Mouse (Mus musculus) neural tube, embryonic 12.5 days (tissue): ENCODE results near the gene Rora. TPM values are rescaled to one million over a fixed set of nuclear protein-coding genes. Genes with fewer than 3 reads are reported as not detected.

ENCODE experiments used
- ATAC-seq: fragments of 200-750 bp; cut with Nextera tagmentation; 2 replicates; pipeline ENCODE4 v1.8.0; 2017; ENCODE audit warnings: low read depth, mild to moderate bottlenecking, moderate TSS enrichment, moderate library complexity; ENCODE audit not compliant: low FRiP score
- H3K27ac ChIP-seq: fragments of 300-500 bp; sonication (generic); 2 replicates; pipeline ENCODE4 v1.5.1; 2016
- H3K27me3 ChIP-seq: fragments of 300-500 bp; sonication (generic); replicated peaks from 2 replicates; pipeline ENCODE4 v1.6.1; 2016; ENCODE audit warnings: mild to moderate bottlenecking
- H3K36me3 ChIP-seq: fragments of 300-500 bp; sonication (generic); 2 replicates; pipeline ENCODE4 v1.6.1; 2016; ENCODE audit warnings: mild to moderate bottlenecking
- H3K4me1 ChIP-seq: fragments of 300-500 bp; sonication (generic); 2 replicates; pipeline ENCODE4 v1.6.1; 2016
- H3K4me2 ChIP-seq: fragments of 300-500 bp; sonication (generic); replicated peaks from 2 replicates; pipeline ENCODE4 v1.6.1; 2016; ENCODE audit warnings: mild to moderate bottlenecking
- H3K4me3 ChIP-seq: fragments of 300-500 bp; sonication (generic); 2 replicates; pipeline ENCODE4 v1.5.1; 2016
- H3K9ac ChIP-seq: fragments of 300-500 bp; sonication (generic); 2 replicates; pipeline ENCODE4 v1.6.1; 2016; ENCODE audit warnings: mild to moderate bottlenecking
- H3K9me3 ChIP-seq: fragments of 300-500 bp; sonication (generic); 2 replicates; pipeline ENCODE4 v1.6.1; 2016; ENCODE audit warnings: mild to moderate bottlenecking
- WGBS: fragments of 180-500 bp; shearing (Covaris S2); methylation state at CpG from one replicate; pipeline ENCODE4 v1.1.7; 2016; 5-methylcytosine and 5-hydroxymethylcytosine counted together
- polyA plus RNA-seq: library from polyadenylated mRNA; unstranded; fragments of >200 nt; fragmentation: Nextera tagmentation; extraction: Ambion mirVana; gene quantifications from 2 replicates; pipeline ENCODE4 v1.2.1, GENCODE M21; 2016

Rora gene
- polyA plus RNA-seq, 1 experiment from 2014 or later, result 5.3 TPM

DNA sequence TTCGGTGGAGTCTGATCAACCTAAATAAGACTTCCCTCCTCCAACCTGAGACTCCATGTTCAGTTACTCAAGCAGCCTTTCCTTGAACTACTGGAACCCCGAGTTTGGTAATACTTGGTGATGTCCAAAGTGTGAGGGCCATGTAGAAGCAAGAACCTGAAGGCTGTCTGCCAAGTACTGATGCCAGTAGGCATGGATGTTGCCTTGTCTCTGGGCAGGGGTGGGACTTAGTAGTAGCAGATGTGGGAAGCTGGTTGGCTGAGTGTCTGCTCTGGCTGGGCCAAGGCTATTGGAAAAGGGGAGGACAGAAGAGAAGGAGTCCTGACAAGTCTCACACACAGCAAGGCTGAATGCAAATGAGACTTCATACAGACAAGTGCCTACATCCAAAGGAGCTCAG, 154.1 kb downstream of the Rora start:
- no peaks in the 10 kb centered on the region for H3K9me3 ChIP-seq
- 88% methylated on average over 2 of the region's 2 CpGs for WGBS
- H3K9ac ChIP-seq, result no peak overlapping the region
- no peaks in the 10 kb centered on the region for H3K27me3 ChIP-seq
- H3K27ac ChIP-seq, result no peak overlapping the region
- no peak for ATAC-seq
- H3K36me3 ChIP-seq, result no peaks in the 10 kb centered on the region
- H3K4me3 ChIP-seq, result no peak overlapping the region
- H3K4me2 ChIP-seq, result no peak overlapping the region
- H3K4me1 ChIP-seq, result 0 out of 2 replicates have a peak, but pooled peaks cover 4% of the 10 kb centered on the region

- no peak overlapping the region for H3K27ac ChIP-seq
- WGBS, result 86% methylated on average over 5 of the region's 5 CpGs
- 0 out of 2 replicates have a peak, but pooled peaks cover 4% of the 10 kb centered on the region for H3K4me1 ChIP-seq
- no peak overlapping the region for H3K4me2 ChIP-seq
- no peaks in the 10 kb centered on the region for H3K27me3 ChIP-seq
- no peak overlapping the region for H3K9ac ChIP-seq
- ATAC-seq, result no peak
- no peak overlapping the region for H3K4me3 ChIP-seq
- H3K36me3 ChIP-seq, result no peaks in the 10 kb centered on the region
- no peaks in the 10 kb centered on the region for H3K9me3 ChIP-seq
Observed at GRCm38 (mm10) chr9:68809536-68809935, 155.9 kb downstream of the Rora start.

- Histone ChIP-seq H3K9ac (no peak overlapping the region), H3K27me3 (no peaks in the 10 kb centered on the region), H3K4me2 (no peak overlapping the region), H3K27ac (no peak overlapping the region), H3K4me1 (no peaks in the 10 kb centered on the region), H3K9me3 (no peaks in the 10 kb centered on the region), H3K36me3 (no peaks in the 10 kb centered on the region), H3K4me3 (no peak overlapping the region)
- ATAC-seq, result no peak
- 93% methylated on average over 1 of the region's 1 CpGs for WGBS
Observed at GRCm38 (mm10) chr9:68814723-68815122, 161.1 kb downstream of the Rora start.

DNA sequence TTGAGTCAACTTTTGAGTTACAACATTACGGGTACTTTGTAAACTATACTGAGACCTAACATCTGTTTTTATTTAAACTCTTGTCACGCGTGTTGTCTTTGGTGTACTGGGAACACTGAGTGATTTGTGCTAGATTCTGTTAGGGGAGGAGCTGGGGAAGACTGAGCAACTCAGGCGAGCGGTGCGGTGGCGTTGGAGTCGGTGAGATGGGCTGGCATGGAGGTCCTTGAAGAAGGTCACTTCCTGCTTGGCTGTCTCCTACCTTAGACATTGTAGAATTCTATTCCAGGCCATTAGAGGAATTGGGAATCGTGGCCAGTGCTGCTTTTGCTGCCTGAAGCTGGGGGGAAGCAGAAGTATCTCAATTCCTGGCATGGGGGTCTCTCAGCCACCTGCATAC, 162.3 kb downstream of the Rora start:
- Histone ChIP-seq H3K36me3 (no peaks in the 10 kb centered on the region), H3K4me3 (no peak overlapping the region), H3K4me2 (no peak overlapping the region), H3K27ac (no peak overlapping the region), H3K4me1 (no peaks in the 10 kb centered on the region), H3K9me3 (no peaks in the 10 kb centered on the region), H3K9ac (no peak overlapping the region), H3K27me3 (no peaks in the 10 kb centered on the region)
- no peak for ATAC-seq
- 85% methylated on average over 9 of the region's 9 CpGs for WGBS

DNA sequence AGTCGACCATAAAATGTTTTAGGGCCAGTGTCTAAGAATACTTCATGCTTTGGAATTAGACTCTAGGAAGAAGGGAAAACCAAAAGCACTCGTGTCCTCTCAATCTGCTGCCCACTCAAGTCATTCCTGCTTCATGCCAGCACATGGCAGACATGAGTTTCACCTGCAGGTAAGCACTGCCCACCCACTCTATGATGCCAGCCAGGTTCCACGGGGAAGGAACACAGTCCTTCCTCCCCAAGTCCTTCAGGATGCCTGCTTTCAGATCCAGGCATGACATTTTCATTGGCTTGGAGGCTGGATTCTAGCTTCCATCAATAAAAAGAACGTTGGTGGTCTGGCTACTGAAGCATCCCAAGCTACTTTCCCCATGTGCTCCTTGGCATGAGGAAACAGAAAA, 166.4 kb downstream of the Rora start:
- H3K27ac ChIP-seq, result no peak overlapping the region
- no peaks in the 10 kb centered on the region for H3K9me3 ChIP-seq
- WGBS, result 82% methylated on average over 4 of the region's 4 CpGs
- no peaks in the 10 kb centered on the region for H3K27me3 ChIP-seq
- no peak overlapping the region for H3K4me3 ChIP-seq
- no peaks in the 10 kb centered on the region for H3K4me1 ChIP-seq
- no peak for ATAC-seq
- no peak overlapping the region for H3K4me2 ChIP-seq
- no peak overlapping the region for H3K9ac ChIP-seq
- no peaks in the 10 kb centered on the region for H3K36me3 ChIP-seq

- ATAC-seq, result no peak
- no peak overlapping the region for H3K9ac ChIP-seq
- no peak overlapping the region for H3K4me3 ChIP-seq
Observed at GRCm38 (mm10) chr9:68820478-68820877, 166.9 kb downstream of the Rora start.

DNA sequence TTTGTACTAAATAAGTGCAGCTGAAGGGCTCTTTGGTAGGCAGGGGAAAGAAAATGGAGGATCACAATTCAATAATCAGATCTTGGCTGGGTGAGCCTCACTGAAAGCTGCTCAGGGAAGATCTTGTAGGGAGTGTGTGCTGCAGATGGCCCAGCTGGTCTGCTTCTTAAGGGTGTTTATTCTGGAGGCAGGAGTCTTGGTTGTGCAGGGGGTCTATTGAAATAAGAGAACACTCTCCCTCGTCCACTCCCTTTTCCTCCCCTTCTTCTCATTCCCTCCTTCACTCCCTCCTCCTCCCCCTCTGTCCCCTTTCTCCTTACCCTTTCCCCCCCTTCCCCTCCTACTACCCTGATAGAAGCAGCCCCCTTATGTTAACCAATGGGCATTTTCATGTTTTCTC, 167.8 kb downstream of the Rora start:
- no peak for ATAC-seq
- no peaks in the 10 kb centered on the region for H3K36me3 ChIP-seq
- no peaks in the 10 kb centered on the region for H3K9me3 ChIP-seq
- H3K4me3 ChIP-seq, result no peak overlapping the region
- no peak overlapping the region for H3K4me2 ChIP-seq
- no peaks in the 10 kb centered on the region for H3K27me3 ChIP-seq
- H3K4me1 ChIP-seq, result no peaks in the 10 kb centered on the region
- no peak overlapping the region for H3K9ac ChIP-seq
- no peak overlapping the region for H3K27ac ChIP-seq
- 30% methylated on average over 1 of the region's 1 CpGs for WGBS

More at GRCm38 (mm10) chr9:68820478-68820877, 166.9 kb downstream of the Rora start:
- Histone ChIP-seq H3K4me1 (no peaks in the 10 kb centered on the region), H3K9me3 (no peaks in the 10 kb centered on the region), H3K27me3 (no peaks in the 10 kb centered on the region), H3K36me3 (no peaks in the 10 kb centered on the region), H3K27ac (no peak overlapping the region), H3K4me2 (no peak overlapping the region)

- Histone ChIP-seq H3K4me1 (no peaks in the 10 kb centered on the region), H3K36me3 (no peaks in the 10 kb centered on the region), H3K9me3 (no peaks in the 10 kb centered on the region), H3K27ac (no peak overlapping the region), H3K9ac (no peak overlapping the region), H3K4me2 (no peak overlapping the region), H3K4me3 (no peak overlapping the region), H3K27me3 (no peaks in the 10 kb centered on the region)
- ATAC-seq, result no peak
- 97% methylated on average over 5 of the region's 5 CpGs for WGBS
Observed at GRCm38 (mm10) chr9:68823292-68823691, 169.7 kb downstream of the Rora start.

GRCm38 (mm10) chr9:68825107-68825506, 171.5 kb downstream of the Rora start:
- no peaks in the 10 kb centered on the region for H3K9me3 ChIP-seq
- H3K4me3 ChIP-seq, result no peak overlapping the region
- no peak overlapping the region for H3K4me2 ChIP-seq
- 75% methylated on average over 4 of the region's 4 CpGs for WGBS
- H3K9ac ChIP-seq, result no peak overlapping the region
- H3K36me3 ChIP-seq, result no peaks in the 10 kb centered on the region
- ATAC-seq, result no peak
- no peaks in the 10 kb centered on the region for H3K27me3 ChIP-seq
- no peaks in the 10 kb centered on the region for H3K4me1 ChIP-seq
- H3K27ac ChIP-seq, result no peak overlapping the region

DNA sequence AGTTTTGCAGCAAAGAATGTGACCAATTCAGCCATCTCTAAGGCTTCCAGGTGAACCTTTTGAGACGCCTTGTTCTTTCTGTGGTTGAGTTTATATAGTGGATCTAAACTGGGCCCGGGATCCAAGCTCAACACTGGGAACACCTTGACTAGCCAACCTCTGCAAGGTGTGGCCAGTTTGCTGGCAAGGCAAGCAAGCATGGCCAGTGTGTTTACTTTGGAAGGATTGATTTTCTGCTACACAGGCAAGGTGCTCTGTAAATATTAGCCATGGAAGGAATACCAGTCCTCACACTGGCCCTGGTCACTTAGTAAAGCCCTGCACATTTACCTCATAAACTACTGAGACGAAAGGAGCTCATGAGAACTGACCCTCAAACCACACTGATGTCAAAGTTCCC, 172.3 kb downstream of the Rora start:
- Histone ChIP-seq H3K4me3 (no peak overlapping the region), H3K36me3 (no peaks in the 10 kb centered on the region), H3K9ac (no peak overlapping the region), H3K4me1 (no peaks in the 10 kb centered on the region), H3K9me3 (no peaks in the 10 kb centered on the region), H3K27ac (no peak overlapping the region), H3K4me2 (no peak overlapping the region), H3K27me3 (no peaks in the 10 kb centered on the region)
- 88% methylated on average over 3 of the region's 3 CpGs for WGBS
- no peak for ATAC-seq

- Histone ChIP-seq H3K36me3 (no peaks in the 10 kb centered on the region), H3K27me3 (no peaks in the 10 kb centered on the region), H3K27ac (no peak overlapping the region), H3K9ac (no peak overlapping the region), H3K4me3 (no peak overlapping the region), H3K9me3 (no peaks in the 10 kb centered on the region), H3K4me1 (no peaks in the 10 kb centered on the region), H3K4me2 (no peak overlapping the region)
- WGBS, result 75% methylated on average over 3 of the region's 3 CpGs
- ATAC-seq, result no peak
Observed at GRCm38 (mm10) chr9:68827441-68827840, 173.9 kb downstream of the Rora start.

- no peaks in the 10 kb centered on the region for H3K4me1 ChIP-seq
- no peak overlapping the region for H3K27ac ChIP-seq
- no peak for ATAC-seq
- H3K4me3 ChIP-seq, result no peak overlapping the region
- no peak overlapping the region for H3K4me2 ChIP-seq
- no peak overlapping the region for H3K9ac ChIP-seq
- no peaks in the 10 kb centered on the region for H3K27me3 ChIP-seq
- no peaks in the 10 kb centered on the region for H3K36me3 ChIP-seq
- no peaks in the 10 kb centered on the region for H3K9me3 ChIP-seq
- 73% methylated on average over 4 of the region's 4 CpGs for WGBS
Observed at GRCm38 (mm10) chr9:68829903-68830302, 176.3 kb downstream of the Rora start.

DNA sequence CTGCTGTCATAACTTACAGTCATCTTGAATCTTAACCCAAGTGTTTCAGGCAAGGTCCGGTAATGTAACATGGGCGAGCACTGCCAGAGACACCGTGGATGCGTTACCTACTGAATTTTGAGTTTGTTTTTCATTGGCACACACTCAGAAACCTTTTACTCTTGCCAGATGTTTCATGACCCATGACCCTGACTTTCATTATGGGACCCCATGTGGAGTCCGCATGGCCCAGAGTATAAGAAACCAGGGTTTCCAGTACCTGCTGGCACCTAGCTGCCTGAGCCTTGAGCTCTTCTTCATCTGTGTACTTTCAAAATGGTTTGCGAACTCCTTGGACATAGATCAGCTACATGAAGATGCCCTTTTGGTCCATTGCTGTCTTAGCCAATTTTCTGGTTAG, 179.7 kb downstream of the Rora start:
- no peak for ATAC-seq
- Histone ChIP-seq H3K9me3 (no peaks in the 10 kb centered on the region), H3K4me3 (no peak overlapping the region), H3K27me3 (no peaks in the 10 kb centered on the region), H3K4me1 (no peaks in the 10 kb centered on the region), H3K27ac (no peak overlapping the region), H3K9ac (no peak overlapping the region), H3K4me2 (no peak overlapping the region), H3K36me3 (no peaks in the 10 kb centered on the region)
- WGBS, result 87% methylated on average over 6 of the region's 6 CpGs
